Mouse (Mus musculus): ENCODE data around the gene Olfr808. TPM values are rescaled to one million over a fixed set of nuclear protein-coding genes. Genes with fewer than 3 reads are reported as not detected.

Olfr808 gene
- polyA plus RNA-seq, 1 experiment from 2014 or later = not detected

Small RNA genes lying within 50 kb of the gene (microRNA-seq; reads per million reads assigned to microRNA genes)
- gene Gm24485 = not detected

Other genes starting within 250 kb of the Olfr808 start
- not detected in 2 replicates for gene Olfr791, start 243.7 kb upstream of the Olfr808 start, polyA plus RNA-seq (2014; fragmentation: Nextera tagmentation; extraction: Ambion mirVana)
- gene Olfr792, start 226.3 kb upstream of the Olfr808 start, polyA plus RNA-seq (2014; fragmentation: Nextera tagmentation; extraction: Ambion mirVana) = not detected in 2 replicates
- gene Olfr794, start 197.8 kb upstream of the Olfr808 start, polyA plus RNA-seq (2014; fragmentation: Nextera tagmentation; extraction: Ambion mirVana) = not detected in 2 replicates
- gene Olfr796, start 152.9 kb upstream of the Olfr808 start, polyA plus RNA-seq (2014; fragmentation: Nextera tagmentation; extraction: Ambion mirVana) = not detected in 2 replicates
- not detected in 2 replicates for gene Olfr798, start 137.5 kb upstream of the Olfr808 start, polyA plus RNA-seq (2014; fragmentation: Nextera tagmentation; extraction: Ambion mirVana)
- not detected in 2 replicates for gene Olfr799, start 128.0 kb upstream of the Olfr808 start, polyA plus RNA-seq (2014; fragmentation: Nextera tagmentation; extraction: Ambion mirVana)
- not detected in 2 replicates for gene Olfr800, start 107.8 kb upstream of the Olfr808 start, polyA plus RNA-seq (2014; fragmentation: Nextera tagmentation; extraction: Ambion mirVana)
- not detected in 2 replicates for gene Olfr801, start 91.6 kb upstream of the Olfr808 start, polyA plus RNA-seq (2014; fragmentation: Nextera tagmentation; extraction: Ambion mirVana)
- 0.07 TPM in 1 of 2 replicates, not detected in the other for gene Olfr802, start 77.3 kb upstream of the Olfr808 start, polyA plus RNA-seq (2014; fragmentation: Nextera tagmentation; extraction: Ambion mirVana)
- not detected in 2 replicates for gene Olfr803, start 71.2 kb upstream of the Olfr808 start, polyA plus RNA-seq (2014; fragmentation: Nextera tagmentation; extraction: Ambion mirVana)
- gene Olfr804, start 62.3 kb upstream of the Olfr808 start, polyA plus RNA-seq (2014; fragmentation: Nextera tagmentation; extraction: Ambion mirVana) = not detected in 2 replicates
- gene Olfr805, start 36.1 kb upstream of the Olfr808 start, polyA plus RNA-seq (2014; fragmentation: Nextera tagmentation; extraction: Ambion mirVana) = not detected in 2 replicates
- gene Olfr806, start 23.6 kb upstream of the Olfr808 start, polyA plus RNA-seq (2014; fragmentation: Nextera tagmentation; extraction: Ambion mirVana) = not detected in 2 replicates
- not detected in 2 replicates for gene Olfr807, start 7.7 kb upstream of the Olfr808 start, polyA plus RNA-seq (2014; fragmentation: Nextera tagmentation; extraction: Ambion mirVana)
- gene Olfr809, start 9.2 kb downstream of the Olfr808 start, polyA plus RNA-seq (2014; fragmentation: Nextera tagmentation; extraction: Ambion mirVana) = not detected in 2 replicates
- gene Olfr810, start 29.4 kb downstream of the Olfr808 start, polyA plus RNA-seq (2014; fragmentation: Nextera tagmentation; extraction: Ambion mirVana) = not detected in 2 replicates
- gene Olfr811, start 38.9 kb downstream of the Olfr808 start, polyA plus RNA-seq (2014; fragmentation: Nextera tagmentation; extraction: Ambion mirVana) = not detected in 2 replicates
- gene Olfr812, start 80.6 kb downstream of the Olfr808 start, polyA plus RNA-seq (2014; fragmentation: Nextera tagmentation; extraction: Ambion mirVana) = not detected in 2 replicates
- gene Olfr813, start 89.9 kb downstream of the Olfr808 start, polyA plus RNA-seq (2014; fragmentation: Nextera tagmentation; extraction: Ambion mirVana) = not detected in 2 replicates
- not detected in 2 replicates for gene Olfr814, start 114.4 kb downstream of the Olfr808 start, polyA plus RNA-seq (2014; fragmentation: Nextera tagmentation; extraction: Ambion mirVana)
- gene Olfr815, start 140.4 kb downstream of the Olfr808 start, polyA plus RNA-seq (2014; fragmentation: Nextera tagmentation; extraction: Ambion mirVana) = not detected in 2 replicates
- not detected in 2 replicates for gene Olfr816, start 150.1 kb downstream of the Olfr808 start, polyA plus RNA-seq (2014; fragmentation: Nextera tagmentation; extraction: Ambion mirVana)
- not detected in 2 replicates for gene Olfr818, start 183.6 kb downstream of the Olfr808 start, polyA plus RNA-seq (2014; fragmentation: Nextera tagmentation; extraction: Ambion mirVana)
- not detected in 2 replicates for gene Olfr819, start 201.8 kb downstream of the Olfr808 start, polyA plus RNA-seq (2014; fragmentation: Nextera tagmentation; extraction: Ambion mirVana)
- gene Olfr247, start 210.7 kb downstream of the Olfr808 start, polyA plus RNA-seq (2014; fragmentation: Nextera tagmentation; extraction: Ambion mirVana) = not detected in 2 replicates
- not detected in 2 replicates for gene Gm10310, start 219.6 kb downstream of the Olfr808 start, polyA plus RNA-seq (2014; fragmentation: Nextera tagmentation; extraction: Ambion mirVana)
- not detected in 2 replicates for gene Olfr820, start 247.1 kb downstream of the Olfr808 start, polyA plus RNA-seq (2014; fragmentation: Nextera tagmentation; extraction: Ambion mirVana)

All from neural tube, embryonic 14.5 days (tissue).